Mouse (Mus musculus): ENCODE results near the gene Ttc16.

Ttc16 gene

DNA sequence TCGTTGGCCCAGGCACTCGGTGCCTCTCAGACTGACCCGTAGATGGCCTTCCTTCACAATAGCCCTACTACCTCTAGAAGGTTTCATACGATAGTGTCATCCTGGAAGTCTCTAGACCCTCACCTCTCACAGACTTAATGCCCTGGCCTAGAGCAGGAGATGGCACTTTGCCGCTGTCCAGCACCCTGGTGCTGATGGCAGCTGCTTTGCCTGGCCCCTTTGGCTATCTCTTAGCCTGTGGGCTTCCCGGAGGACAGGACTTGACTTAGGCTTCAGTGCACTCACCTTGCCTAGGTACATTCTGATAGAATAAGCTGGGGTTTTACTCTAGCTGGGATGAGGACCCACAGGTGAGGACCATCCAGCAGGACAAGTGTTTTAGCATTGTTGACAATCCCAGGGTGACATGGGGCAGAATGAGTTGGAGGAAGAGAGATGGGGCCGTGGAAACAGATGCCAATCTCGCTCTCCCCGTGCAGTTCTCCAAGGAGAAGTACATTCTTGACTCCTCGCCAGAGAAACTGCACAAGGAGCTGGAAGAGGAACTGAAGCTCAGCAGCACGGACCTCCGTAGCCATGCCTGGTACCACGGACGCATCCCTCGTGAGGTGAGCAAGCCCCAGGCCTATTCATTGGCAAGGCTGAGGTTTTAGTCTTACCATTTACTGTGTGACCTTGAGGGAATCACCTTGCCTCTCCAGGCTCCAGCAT lies 31.0 kb downstream of the Ttc16 start:
- DNase-seq (ENCODE audit: low spot score in 2 of 2) = no peak

DNA sequence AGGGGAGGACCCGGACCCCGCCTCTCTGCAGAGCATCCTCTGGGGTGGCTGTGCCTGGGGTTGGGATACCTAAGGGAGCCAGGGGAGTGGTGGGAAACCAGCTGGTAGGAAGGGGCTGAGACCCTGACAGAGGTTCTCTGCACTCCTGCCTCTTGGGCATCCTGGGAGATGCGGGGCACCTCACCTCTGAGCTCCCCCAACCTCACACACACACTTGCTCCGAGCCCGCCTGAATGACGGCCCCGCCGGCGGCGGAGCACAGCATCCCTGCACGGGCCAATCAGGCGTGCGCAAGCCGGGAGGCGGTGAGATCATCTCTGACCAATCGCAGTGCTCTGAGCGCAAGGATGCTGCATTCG lies 33.3 kb downstream of the Ttc16 start:
- no peak for DNase-seq (ENCODE audit: low spot score in 2 of 2)

DNA sequence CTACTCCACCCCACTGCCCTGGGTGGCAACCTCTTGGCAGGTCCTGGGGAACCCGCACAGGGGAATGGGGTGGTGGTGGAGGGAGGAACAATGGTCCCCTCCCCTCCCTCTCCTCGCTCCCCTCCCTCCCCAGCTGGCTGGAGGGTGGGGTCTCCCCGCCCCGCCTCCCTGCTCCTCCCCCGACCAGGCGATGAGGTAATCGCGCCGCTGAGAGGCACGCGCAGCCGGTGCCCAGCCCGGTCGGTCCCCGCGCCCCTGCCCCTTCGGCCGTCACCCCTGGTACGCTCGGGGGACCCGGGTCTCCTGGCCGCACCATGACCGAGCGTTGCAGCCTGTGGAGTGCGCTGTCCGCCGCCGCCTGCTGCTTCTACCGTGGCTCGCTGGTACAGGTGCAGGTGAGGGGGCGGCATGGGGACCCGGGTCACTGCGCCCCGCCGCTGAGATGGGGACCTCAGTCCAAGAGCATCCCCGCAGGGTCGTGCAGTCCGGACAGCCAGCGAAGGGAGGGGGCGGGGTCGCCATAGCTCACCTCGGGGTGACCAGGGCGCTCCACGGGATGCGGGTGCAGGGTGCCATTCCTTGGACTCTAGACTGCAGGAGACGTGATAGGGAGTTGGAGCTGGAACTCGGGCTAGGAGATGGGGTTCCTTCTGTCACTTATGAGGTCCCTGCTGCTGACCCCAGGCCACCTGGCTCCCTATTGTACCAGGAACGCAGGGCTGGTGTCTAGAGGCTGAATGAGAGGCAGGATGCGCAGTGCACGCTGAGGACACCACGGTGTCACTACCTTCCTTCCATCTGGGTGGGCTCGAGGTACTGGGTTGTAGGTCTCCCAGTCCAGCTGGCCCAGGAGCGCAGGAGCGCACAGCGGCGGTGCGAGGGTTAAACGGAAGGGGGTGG lies 33.9 kb downstream of the Ttc16 start:
- no peak for DNase-seq (ENCODE audit: low spot score in 2 of 2)

DNA sequence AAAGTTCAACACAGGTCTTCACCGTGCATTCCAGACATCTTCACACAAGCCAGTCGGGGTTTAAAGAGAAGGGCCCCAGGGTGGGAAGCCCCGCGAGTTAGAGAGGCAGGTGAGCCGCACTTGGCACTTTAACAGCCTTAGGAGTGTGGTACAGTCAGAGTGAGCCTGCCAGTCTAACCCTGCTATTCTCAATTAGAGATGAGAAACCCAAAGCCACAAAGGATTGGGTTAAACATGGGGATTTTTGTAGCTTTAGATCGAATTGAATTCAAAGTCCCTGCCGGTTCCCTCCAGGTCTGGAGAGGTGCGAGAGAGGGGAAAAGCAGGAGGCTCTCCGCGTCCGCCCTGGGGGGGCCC lies 34.5 kb downstream of the Ttc16 start, which contains the start of gene 6330409D20Rik:
TSS of gene 6330409D20Rik (minus strand) at position 101 of the 357 bp plus-strand sequence.
- DNase-seq (ENCODE audit: low spot score in 2 of 2) = no peak

DNA sequence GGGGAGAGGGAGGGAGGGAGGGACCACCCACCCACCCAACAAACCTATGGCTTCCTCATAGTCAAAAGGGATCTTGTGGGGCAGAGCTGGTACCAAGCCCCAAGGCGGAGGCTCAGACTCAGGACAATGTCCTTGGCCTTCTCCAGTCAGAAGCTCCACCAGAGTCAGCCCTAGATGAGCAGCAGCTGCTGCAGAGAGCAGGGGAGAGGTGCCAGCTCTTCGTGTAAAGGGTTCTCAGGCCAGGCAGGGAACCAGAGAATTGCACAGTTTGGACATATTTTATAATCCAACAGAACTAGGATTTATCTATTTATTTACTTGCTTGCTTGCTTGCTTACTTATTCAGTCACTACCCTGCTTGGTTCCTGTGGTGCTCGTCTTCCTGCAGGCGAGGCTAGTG lies 36.1 kb downstream of the Ttc16 start:
- DNase-seq (ENCODE audit: low spot score in 2 of 2) = no peak

DNA sequence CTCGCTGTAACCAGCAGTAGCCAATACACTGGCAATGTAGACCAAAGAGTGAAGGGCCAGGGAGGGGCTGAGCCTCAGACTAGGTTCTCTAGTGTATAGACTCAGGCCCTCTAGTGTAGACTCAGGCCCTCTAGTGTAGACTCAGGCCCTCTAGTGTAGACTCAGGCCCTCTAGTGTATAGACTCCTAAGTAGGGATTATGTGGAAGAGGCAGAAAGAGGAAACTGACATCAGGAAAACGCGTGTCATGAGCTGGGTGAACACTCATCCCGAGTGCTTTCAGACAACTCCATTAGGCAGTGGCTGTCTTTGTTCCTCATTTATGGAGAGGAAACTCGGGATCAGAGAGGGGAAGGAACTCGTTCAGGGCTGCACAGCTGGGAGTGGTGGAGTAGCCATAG lies 38.4 kb downstream of the Ttc16 start:
- DNase-seq (ENCODE audit: low spot score in 2 of 2) = no peak

DNA sequence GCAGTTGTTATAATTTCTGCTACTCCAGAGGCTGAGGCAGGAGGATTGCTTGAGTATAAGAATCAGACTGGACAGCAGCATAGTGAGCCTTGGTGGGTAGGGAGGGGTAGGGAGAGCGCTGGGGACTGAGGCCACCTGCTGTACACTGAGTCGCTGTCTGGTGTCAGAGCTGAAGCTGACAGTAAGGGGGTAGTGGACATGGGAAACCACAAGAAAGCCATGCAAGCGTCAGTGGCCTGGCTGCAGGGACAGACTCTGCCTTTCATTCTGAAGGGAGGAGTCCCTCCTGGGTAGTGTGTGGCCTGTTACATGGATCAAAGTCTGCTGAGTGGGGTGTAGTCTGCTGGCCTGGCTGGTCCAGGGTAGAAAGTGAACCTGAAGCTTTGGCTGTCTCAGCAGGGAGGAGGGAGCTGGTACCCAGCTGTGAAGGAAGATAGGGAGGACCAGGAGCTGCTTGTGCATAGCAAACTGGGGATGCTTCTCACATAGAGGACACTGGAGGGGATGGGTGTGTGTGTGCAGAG lies 39.1 kb downstream of the Ttc16 start:
- no peak for DNase-seq (ENCODE audit: low spot score in 2 of 2)

DNA sequence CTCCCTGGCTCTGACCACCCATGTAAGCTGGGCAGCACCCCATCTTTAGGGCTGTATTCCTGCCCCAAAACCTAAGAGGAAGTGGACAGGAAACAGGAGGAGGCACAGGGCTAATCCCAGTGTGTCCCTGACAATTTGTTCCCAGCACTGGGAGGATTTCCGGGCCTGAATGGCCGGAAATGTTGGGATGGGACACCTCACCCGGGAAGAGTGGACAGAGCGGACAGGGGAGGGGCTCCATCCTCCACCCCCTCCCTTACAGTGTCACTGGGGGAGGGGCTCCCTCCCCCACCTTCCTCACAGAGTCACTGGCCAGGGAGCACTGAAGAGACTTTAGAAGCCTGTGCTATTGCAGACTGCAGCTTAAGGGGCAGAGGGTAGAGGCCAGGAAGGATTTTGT lies 40.5 kb downstream of the Ttc16 start:
- no peak for DNase-seq (ENCODE audit: low spot score in 2 of 2)

DNA sequence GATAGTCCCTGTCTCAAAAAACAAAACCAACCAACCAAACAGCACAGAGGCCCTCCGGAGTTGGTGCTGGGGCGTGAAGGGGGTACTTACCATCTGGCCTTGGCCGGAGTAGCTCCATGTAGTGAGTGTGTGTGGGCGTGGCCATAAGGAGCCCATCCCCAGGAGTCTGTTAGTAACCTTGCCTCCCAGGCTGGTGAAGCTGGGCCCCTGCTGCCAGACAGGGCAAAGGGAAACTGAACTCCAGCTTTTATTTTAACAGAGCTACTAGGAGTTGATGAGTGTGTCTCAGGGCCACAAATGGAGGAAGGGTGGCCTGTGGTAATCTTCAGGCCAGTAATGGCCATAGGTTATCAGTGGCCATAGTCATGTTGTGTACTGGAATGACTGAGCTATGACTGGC lies 41.0 kb downstream of the Ttc16 start:
- no peak for DNase-seq (ENCODE audit: low spot score in 2 of 2)

DNA sequence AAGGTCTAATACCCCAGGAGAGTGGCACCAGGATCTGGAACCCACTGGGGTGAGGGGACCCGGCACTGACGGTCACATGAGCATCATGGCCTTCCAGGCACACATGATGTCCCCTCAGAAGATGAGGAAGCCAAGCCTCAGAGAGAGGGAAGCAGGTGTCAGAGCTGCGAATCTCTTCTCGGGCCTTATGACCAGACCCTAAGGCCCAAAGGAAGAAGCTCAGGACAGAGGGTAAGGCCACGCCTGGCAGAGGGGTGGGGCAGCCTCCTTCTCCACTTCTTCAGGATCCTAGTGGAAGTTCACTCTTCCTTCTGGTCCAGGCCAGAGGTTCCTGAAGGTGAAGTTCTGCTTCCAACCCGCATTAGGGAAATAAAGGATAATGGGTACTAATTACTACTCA lies 42.7 kb downstream of the Ttc16 start:
- DNase-seq (ENCODE audit: low spot score in 2 of 2) = no peak

DNA sequence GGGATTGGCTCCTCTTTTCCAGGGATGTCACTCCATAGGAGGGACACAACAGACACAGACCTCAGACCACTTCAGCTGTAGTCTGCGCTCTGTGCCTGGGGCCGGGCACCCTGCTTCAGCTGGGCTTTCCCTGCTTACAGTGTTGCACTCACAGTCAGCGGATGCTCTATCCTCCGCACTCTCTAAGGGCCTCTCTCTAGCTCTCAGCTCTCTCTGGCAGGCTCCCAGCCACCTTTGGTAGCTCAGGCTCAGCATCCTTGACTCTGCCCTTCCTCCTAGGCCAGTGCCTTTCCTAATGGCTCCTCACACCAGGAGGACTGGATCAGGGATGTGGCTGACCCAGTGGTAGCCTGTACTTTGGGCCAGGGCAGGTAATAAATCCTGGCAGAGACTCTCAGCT lies 43.5 kb downstream of the Ttc16 start:
- no peak for DNase-seq (ENCODE audit: low spot score in 2 of 2)

DNA sequence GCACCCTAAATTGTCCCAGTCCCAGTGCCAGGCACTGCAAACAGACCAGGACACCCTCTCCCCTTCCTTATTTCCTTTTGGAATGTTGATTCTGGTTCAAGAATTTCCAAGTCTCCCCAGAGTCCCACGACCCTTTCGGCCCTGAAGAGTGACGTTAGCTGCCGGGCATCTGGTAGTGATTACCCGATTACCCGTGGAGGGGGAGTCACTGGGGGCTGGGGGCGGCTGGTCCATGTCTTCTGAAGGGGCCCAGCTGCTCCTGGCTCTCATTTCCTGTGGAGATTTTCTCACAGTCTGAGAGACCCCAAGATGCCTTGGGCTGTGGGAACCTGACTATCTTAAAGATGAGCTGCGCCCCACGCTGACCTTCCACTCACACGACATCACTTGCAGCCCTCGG lies 44.6 kb downstream of the Ttc16 start:
- DNase-seq (ENCODE audit: low spot score in 2 of 2) = no peak

DNA sequence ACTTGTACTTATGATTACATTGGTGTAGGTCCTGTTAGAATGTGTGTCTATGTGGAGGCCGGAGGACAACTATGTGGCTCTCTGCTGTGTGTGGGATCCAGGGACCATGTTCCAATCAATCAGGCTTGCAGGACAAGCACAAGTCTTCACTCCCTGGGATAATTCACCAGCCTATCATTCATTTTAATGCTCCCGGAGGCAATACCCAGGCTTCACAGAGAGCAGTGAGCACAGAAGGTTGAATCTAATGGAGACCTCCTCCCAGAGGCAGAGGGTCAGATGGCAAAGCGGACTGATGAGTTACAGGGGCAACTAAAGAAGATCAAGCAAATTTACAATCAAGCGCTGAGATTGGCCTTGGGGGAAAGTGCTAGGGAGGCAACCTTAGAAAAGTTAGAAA lies 45.9 kb downstream of the Ttc16 start:
- no peak for DNase-seq (ENCODE audit: low spot score in 2 of 2)

DNA sequence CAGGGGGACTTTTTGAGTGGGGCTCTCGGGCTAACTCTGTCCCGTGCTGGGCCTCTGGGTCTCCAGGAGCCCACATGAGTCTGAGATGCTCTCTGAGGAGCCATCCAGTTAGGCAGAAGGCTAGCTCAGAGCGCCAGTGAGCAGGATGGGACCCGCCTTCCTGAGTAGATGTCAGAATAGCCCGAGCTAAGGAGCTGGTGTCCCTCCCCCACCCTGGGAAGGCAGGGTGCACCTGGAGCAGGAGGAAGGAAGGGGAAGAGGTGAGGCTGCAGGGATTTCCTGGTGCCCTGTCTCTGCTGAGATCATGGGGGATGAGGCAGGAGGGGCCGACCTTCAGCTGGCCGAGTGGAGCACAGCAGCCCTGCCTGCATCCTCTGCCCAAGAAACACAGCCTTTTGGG lies 47.0 kb downstream of the Ttc16 start:
- no peak for DNase-seq (ENCODE audit: low spot score in 2 of 2)

DNA sequence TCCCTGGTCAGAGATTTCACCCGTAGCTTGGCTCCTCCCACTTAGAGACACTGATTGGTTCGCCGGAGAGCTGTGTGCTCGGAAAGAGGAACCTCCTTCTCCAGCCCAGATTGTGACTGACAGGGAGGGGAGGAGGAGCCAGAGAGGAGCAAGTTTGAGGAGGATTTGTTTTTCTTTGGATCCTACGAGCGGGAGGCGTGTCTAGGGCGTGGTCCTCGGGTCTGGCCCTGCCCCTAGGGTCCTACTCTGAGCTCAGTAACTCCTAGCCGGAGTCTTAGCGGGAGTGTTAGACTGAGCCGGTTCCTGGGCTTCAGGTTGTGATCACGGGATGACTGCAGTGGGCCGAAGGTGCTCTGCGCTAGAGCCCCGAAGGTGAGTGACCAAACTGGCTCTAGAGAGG lies 48.0 kb downstream of the Ttc16 start:
- peak; percentile 64 to 69 for DNase-seq (ENCODE audit: low spot score in 2 of 2)

DNA sequence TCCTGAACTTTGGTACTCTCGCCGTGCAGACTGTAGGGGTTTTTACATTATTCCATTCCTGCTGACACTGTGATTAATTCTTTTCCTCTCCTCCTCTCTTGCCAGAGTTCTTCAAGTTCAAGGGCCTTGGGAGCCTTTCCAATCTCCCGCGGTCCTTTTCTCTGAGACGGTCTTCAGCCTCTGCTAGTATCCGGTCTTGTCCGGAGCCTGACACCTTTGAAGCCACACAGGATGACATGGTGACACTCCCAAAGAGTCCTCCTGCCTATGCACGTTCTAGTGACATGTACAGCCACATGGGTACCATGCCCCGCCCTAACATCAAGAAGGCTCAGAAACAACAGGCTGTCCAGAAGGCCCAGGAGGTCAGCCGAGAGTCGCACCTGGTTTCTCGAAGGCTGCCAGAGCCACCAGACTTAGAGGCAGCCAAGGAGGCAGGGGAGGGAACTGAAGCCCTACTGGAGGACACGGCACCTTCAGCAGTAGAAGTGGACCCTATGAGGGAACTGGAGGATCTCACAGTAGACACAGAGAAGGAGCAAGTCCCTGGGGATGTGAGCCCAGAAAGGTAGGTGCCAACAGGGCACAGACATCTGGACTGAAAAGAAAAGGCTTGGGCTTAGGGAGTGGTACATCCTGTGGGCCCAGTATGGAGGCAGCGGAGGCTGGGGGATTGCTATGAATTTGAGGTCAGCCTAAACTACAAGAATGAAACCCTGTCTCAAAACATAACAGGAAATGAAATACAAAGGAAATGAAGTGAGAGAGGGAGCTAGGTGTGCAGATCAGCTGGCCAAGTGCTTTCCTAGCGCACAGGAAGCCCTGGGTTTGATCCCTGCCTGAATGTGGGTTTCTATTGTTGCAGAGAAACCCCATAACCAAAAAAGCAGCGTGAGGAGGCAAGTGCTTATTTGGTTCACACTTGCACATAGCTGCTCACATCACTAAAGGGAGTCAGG lies 50.3 kb downstream of the Ttc16 start:
- DNase-seq (ENCODE audit: low spot score in 2 of 2) = peak; percentile 51 to 56

DNA sequence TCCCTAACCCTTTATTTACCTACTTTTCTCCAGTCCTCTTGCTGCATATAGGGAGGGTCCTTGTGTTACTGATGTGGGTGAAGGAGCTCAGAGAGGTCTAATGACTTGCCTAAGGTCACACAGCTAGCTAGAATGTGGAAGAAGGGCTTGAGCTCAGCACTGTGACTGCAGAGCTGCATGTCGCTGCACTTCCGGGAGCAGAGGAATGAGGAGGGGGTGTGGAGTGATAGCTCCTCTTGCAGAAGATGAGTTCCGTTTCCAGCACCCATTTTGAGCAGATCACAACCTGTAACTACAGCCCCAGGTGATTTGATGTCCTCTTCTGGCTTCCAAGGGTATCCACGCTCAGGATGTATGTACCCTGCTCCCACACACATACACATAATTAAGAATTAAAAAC lies 51.3 kb downstream of the Ttc16 start:
- no peak for DNase-seq (ENCODE audit: low spot score in 2 of 2)

DNA sequence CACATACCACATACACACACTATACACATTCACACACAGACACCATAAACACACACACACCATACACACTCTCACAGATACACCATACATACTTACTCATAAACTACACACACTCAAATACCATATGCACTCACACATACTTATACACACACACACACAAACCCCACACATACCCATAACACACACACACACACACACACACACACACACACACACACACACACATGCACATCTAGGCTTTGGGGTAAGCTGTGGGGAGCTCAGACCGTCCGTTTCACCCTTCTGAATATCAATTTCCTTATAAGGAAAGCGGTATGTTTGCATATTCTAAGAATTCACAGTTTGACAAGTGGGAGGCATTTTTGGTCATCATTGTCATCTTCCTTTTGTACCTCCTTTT lies 52.9 kb downstream of the Ttc16 start:
- DNase-seq (ENCODE audit: low spot score in 2 of 2) = no peak

DNA sequence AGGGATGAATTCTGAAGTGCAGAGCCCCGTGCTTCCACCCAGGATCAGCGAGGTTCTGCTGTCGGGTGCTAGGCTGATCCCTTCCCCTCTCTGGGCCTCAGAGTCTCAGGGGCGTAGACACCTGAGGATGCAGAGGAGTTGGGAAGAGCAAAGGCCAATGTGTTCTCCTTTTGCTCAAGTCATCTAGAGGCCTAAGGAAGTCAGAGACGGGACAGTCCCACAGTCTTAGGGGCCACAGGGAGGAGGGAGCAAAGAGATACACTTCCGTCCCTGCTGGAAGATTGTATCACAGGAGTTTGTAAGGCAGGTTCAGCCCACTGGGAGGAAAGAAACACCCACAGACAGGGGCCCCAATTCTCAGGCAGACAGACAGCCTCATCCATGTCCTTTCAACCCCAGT lies 53.4 kb downstream of the Ttc16 start:
- DNase-seq (ENCODE audit: low spot score in 2 of 2) = peak in 1 of 2 experiments; percentile 24

DNA sequence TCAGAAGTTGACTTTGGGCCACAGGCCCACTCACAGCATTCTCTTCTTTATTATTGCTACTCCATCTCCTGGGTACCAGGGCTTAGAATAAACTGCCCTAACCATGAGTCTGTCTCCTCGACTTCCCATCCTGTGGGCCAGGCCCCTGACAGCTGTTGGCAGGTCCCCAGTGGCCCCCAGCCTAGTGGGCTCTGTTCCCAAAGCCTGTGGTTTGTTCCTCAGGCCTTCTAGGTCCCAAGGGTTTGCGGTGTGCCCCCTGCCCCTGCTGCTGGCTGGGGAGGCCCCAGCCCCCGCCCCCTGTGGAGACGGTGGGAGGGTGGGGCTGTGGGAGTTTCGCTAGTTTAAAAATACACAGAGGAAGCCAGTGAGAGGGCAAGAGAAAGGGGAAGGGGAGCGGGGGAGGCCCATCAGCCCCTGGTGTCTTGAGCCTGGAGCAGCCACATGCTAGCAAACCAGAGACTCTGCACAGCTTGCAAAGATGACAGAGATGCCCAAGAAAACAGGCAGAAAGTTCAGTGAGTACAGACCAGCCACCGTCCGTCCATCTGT lies 54.7 kb downstream of the Ttc16 start, which contains the start of gene Sh2d3c:
TSS of gene Sh2d3c (plus strand) at position 375 of the 549 bp plus-strand sequence.
- DNase-seq (ENCODE audit: low spot score in 2 of 2) = peak; percentile 48 to 54

DNA sequence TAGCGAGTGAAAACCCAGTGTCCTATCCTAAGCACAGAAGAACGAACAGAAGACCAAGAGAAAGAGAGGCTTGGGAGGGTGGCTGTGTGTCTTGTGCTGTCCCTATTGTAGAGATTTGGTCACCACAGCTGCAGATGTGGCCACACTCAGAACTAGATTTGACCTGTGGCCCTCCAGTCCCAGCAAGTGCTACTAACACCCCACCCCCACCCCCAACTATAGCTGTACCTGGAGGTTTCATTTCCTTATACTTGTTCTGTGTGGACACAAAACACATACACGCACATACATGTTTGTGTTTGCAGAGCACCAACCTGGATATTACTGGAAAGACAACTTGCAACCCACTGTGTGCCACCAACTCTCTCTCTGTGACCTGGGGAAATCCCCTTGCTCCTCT lies 55.4 kb downstream of the Ttc16 start:
- DNase-seq (ENCODE audit: low spot score in 2 of 2) = no peak

Data from thymus, postnatal 10 days (tissue).